Mouse (Mus musculus) liver, adult 2 months (tissue): ENCODE results near the gene Ralgapa2. TPM values are rescaled to one million over a fixed set of nuclear protein-coding genes. Genes with fewer than 3 reads are reported as not detected.

Experiments used
- DNase-seq: peaks from one replicate; pipeline ENCODE4 v3.0.0-alpha.2; 2011; ENCODE audit warnings: low read depth, low spot score; ENCODE audit errors: extremely low read depth
- H3K27ac ChIP-seq: fragments of 200-500 bp; replicated peaks from 2 replicates; pipeline ENCODE4 v1.5.1; 2012; ENCODE audit warnings: low read depth, mild to moderate bottlenecking, control low read depth, inconsistent platforms, low read length; ENCODE audit not compliant: insufficient read depth
- H3K27me3 ChIP-seq: fragments of 200-500 bp; 2 replicates; pipeline ENCODE4 v1.6.1; 2012; ENCODE audit warnings: mild to moderate bottlenecking, moderate library complexity, low read length, inconsistent platforms; ENCODE audit not compliant: control insufficient read depth, insufficient read depth
- H3K36me3 ChIP-seq: fragments of 200-500 bp; 2 replicates; pipeline ENCODE4 v1.6.1; 2012; ENCODE audit warnings: low read length, inconsistent platforms; ENCODE audit not compliant: control insufficient read depth, insufficient read depth
- H3K4me1 ChIP-seq: fragments of 200-500 bp; 2 replicates; pipeline ENCODE4 v1.6.1; 2011; ENCODE audit warnings: low read length; ENCODE audit not compliant: control insufficient read depth, insufficient read depth
- H3K4me3 ChIP-seq: fragments of 200-500 bp; 2 replicates; pipeline ENCODE4 v1.5.1; 2011; ENCODE audit warnings: low read depth, mild to moderate bottlenecking, control low read depth, low read length, moderate library complexity; ENCODE audit not compliant: insufficient read depth
- H3K79me2 ChIP-seq: fragments of 200-500 bp; 2 replicates; pipeline ENCODE4 v1.6.1; 2012; ENCODE audit warnings: inconsistent platforms, mild to moderate bottlenecking, low read length, moderate library complexity; ENCODE audit not compliant: control insufficient read depth, insufficient read depth
- H3K9ac ChIP-seq: fragments of 200-500 bp; 2 replicates; pipeline ENCODE4 v1.6.1; 2012; ENCODE audit warnings: low read depth, mild to moderate bottlenecking, control low read depth, inconsistent platforms, low read length
- CTCF ChIP-seq: fragments of 200-500 bp; IDR thresholded peaks from 2 replicates; pipeline ENCODE4 v1.5.1; 2011; ENCODE audit warnings: low read depth, low read length, control low read depth
- POLR2A ChIP-seq: fragments of 200-500 bp; IDR thresholded peaks from 2 replicates; pipeline ENCODE4 v1.6.1; 2011; ENCODE audit warnings: low read length, control low read depth; ENCODE audit not compliant: insufficient read depth; ENCODE audit errors: extremely low read depth
- WGBS: fragments of 180-500 bp; shearing (Covaris S2); methylation state at CpG from one replicate; pipeline ENCODE4 v1.1.7; 2018; 5-methylcytosine and 5-hydroxymethylcytosine counted together
- polyA plus RNA-seq: library from polyadenylated mRNA; depleted of rRNA; stranded (reverse); fragments of >200 nt; gene quantifications from 2 replicates; pipeline ENCODE4 v1.2.3, GENCODE M21; 2012
- total RNA-seq: library from RNA; depleted of rRNA; stranded (reverse); fragments of >200 nt; gene quantifications from 2 replicates; pipeline ENCODE4 v1.2.3, GENCODE M21; 2014

The Ralgapa2 gene
- total and polyA plus RNA-seq, 2 experiments, result 12.4 to 54.2 TPM

DNA sequence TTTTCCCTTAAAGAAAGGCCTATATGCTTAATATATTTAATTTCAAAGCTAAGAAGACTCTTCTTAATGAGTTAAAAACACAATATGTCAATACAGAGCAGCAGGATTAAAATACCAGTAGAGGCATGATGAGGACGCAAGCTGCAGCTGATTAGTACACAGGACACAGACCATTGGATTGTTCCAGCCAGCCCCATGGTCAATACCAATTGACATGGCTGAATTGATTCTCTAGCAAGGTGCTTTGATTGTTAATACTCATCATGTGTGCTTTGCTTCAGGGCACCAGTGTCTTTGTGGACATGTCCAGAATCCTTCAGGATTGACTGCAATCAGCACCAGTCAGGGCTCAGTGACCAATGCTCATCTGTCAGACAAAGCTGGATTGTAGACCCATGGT is 185.5 kb downstream of the Ralgapa2 start:
- Histone ChIP-seq H3K9ac (no peak overlapping the region), H3K4me3 (no peak overlapping the region), H3K27ac (no peak overlapping the region), H3K36me3 (peaks cover 34% of the 10 kb centered on the region), H3K4me1 (peaks cover 14% of the 10 kb centered on the region), H3K79me2 (no peaks in the 10 kb centered on the region), H3K27me3 (no peaks in the 10 kb centered on the region)
- no peak for DNase-seq
- WGBS, result 35% methylated on average over 1 of the region's 1 CpGs
- no peak for TF ChIP-seq POLR2A
- no peak for TF ChIP-seq CTCF

DNA sequence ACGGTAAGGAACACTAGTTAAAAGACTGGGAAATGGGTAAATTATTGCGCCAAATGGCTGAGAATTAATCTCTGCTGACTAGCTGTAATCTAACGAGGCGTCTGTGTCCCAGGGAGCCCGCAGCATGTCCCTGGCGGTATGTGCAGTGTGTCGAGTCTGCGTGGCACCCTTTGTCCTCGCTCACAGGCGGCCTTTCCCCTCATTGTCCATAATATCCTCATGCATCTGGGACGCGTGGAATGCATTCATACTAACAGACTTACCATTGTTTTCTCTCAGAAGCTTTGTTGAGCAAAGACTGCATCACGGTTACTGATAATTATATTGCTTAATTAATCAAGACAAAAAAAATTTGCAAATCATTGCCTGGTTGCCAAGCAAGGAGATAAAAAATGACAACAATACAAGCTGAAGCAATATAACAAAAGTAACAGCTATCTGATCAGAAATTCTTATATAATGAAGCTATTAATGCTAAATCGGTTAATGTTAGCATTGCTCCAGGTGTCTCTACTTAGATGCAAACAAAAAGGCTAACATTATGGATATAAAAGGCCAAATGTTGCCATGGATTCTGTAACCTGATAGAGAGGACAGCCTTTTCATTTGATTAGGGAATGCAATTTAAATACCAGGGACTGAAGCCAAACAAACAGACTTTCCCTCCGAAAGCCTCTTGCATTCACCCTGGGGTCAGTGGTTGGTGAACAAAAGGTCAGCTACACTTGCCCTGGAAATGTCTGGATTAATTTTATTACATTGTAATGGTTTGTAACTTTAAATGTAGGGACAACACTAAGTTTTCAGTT is 187.0 kb downstream of the Ralgapa2 start:
- 79% methylated on average over 15 of the region's 15 CpGs for WGBS
- no peak for TF ChIP-seq CTCF
- no peak for TF ChIP-seq POLR2A
- no peak overlapping the region for H3K4me3 ChIP-seq
- no peaks in the 10 kb centered on the region for H3K27me3 ChIP-seq
- H3K9ac ChIP-seq, result no peak overlapping the region
- no peaks in the 10 kb centered on the region for H3K79me2 ChIP-seq
- peaks cover 44% of the 10 kb centered on the region for H3K36me3 ChIP-seq
- peaks cover 7% of the 10 kb centered on the region; the same call in 1 of the 2 replicates for H3K4me1 ChIP-seq
- no peak overlapping the region for H3K27ac ChIP-seq
- DNase-seq, result peak; percentile 53

- Histone ChIP-seq H3K9ac (no peak overlapping the region), H3K27me3 (no peaks in the 10 kb centered on the region), H3K79me2 (no peaks in the 10 kb centered on the region), H3K27ac (no peak overlapping the region), H3K4me1 (peaks cover under 1% of the 10 kb centered on the region; the same call in 1 of the 2 replicates), H3K4me3 (no peak overlapping the region), H3K36me3 (peaks cover 50% of the 10 kb centered on the region)
- DNase-seq, result no peak
- TF ChIP-seq POLR2A (no peak), CTCF (no peak)
- 95% methylated on average over 3 of the region's 3 CpGs for WGBS
Measured at GRCm38 (mm10) chr2:146324140-146324906, 187.8 kb downstream of the Ralgapa2 start.

DNA sequence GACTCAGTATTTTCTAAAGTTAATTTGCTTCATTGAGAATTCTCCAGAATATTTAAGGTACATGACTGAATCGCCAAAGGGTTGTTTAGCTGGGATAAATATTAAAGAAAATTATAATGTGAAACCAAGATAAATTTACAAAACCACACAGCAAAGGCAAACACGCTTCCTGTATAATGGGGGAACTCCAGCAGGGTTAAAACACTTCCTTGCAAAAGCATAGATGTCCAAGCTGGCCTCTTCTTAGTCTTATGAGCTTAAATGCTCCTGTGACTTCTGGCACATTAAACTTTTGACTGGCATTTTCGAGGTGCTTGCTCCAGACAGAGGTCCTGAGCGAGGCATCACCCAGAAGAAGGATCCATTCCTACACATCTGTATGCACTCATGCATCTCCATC is 188.6 kb downstream of the Ralgapa2 start:
- Histone ChIP-seq H3K27ac (no peak overlapping the region), H3K36me3 (peaks cover 48% of the 10 kb centered on the region), H3K27me3 (no peaks in the 10 kb centered on the region), H3K79me2 (no peaks in the 10 kb centered on the region), H3K4me3 (no peak overlapping the region), H3K9ac (no peak overlapping the region), H3K4me1 (no peaks in the 10 kb centered on the region; the same call in 1 of the 2 replicates)
- WGBS, result 83% methylated on average over 4 of the region's 4 CpGs
- DNase-seq, result no peak
- TF ChIP-seq CTCF, result no peak
- TF ChIP-seq POLR2A, result no peak

- no peaks in the 10 kb centered on the region for H3K79me2 ChIP-seq
- H3K36me3 ChIP-seq, result peaks cover 53% of the 10 kb centered on the region
- H3K9ac ChIP-seq, result no peak overlapping the region
- no peak overlapping the region for H3K4me3 ChIP-seq
- H3K27ac ChIP-seq, result no peak overlapping the region
- WGBS, result 77% methylated on average over 2 of the region's 2 CpGs
- no peak for DNase-seq
- no peaks in the 10 kb centered on the region for H3K27me3 ChIP-seq
- H3K4me1 ChIP-seq, result no peaks in the 10 kb centered on the region; the same call in 1 of the 2 replicates
- TF ChIP-seq POLR2A, result no peak
- no peak for TF ChIP-seq CTCF
Measured at GRCm38 (mm10) chr2:146322770-146323169, 189.4 kb downstream of the Ralgapa2 start.
